Mouse (Mus musculus) macrophage (primary cell): Measurements from ENCODE around the gene Tinagl1. TPM values are rescaled to one million over a fixed set of nuclear protein-coding genes. Genes with fewer than 3 reads are reported as not detected.

Experiments
- polyA plus RNA-seq: library from polyadenylated mRNA; stranded (reverse); fragments of 250-400 nt; gene quantifications from 3 replicates; pipeline ENCODE4 v1.2.4, GENCODE M21; 2018; ENCODE audit warnings: inconsistent platforms

The Tinagl1 gene
- polyA plus RNA-seq, 1 experiment from 2014 or later: not detected

Other genes with a start within 250 kb of the Tinagl1 start
- gene Spocd1, start 245.9 kb downstream of the Tinagl1 start, polyA plus RNA-seq: not detected in 3 replicates
- gene Adgrb2, start 190.3 kb downstream of the Tinagl1 start, polyA plus RNA-seq: not detected in 3 replicates
- gene Col16a1, start 127.3 kb downstream of the Tinagl1 start, polyA plus RNA-seq: 0.33 TPM in 1 of 3 replicates, not detected in the others
- 17.5 to 36.8 TPM (median 33.1 TPM) in 3 replicates for gene Pef1, start 72.6 kb downstream of the Tinagl1 start, polyA plus RNA-seq
- gene Hcrtr1, start 35.8 kb downstream of the Tinagl1 start, polyA plus RNA-seq: not detected in 3 replicates
- not detected in 3 replicates for gene Gm853, start 47.3 kb upstream of the Tinagl1 start, polyA plus RNA-seq
- not detected in 3 replicates for gene Serinc2, start 104.1 kb upstream of the Tinagl1 start, polyA plus RNA-seq
- 18.8 to 65.8 TPM (median 23.5 TPM) in 3 replicates for gene Fabp3, start 133.5 kb upstream of the Tinagl1 start, polyA plus RNA-seq
- gene Gm10570, start 133.6 kb upstream of the Tinagl1 start, polyA plus RNA-seq: not detected in 3 replicates
- gene Zcchc17, start 184.8 kb upstream of the Tinagl1 start, polyA plus RNA-seq: 18.6 to 32.0 TPM (median 25.5 TPM) in 3 replicates
- 16.4 to 36.1 TPM (median 19.1 TPM) in 3 replicates for gene Snrnp40, start 185.0 kb upstream of the Tinagl1 start, polyA plus RNA-seq